Mouse (Mus musculus): ENCODE data around the gene Kremen1. TPM values are rescaled to one million over a fixed set of nuclear protein-coding genes. Genes with fewer than 3 reads are reported as not detected.

Gene Kremen1
- total RNA-seq, 2 experiments from 2014 or later: 39.4 to 58.7 TPM

- DNase-seq: no peak
- intact Hi-C loops (cut with DNase I): loop anchor here (10.0 kb wide), 1 partner anchor 421 kb away; no protein-coding TSS in a partner anchor
- peak; percentile 7; the same call in 1 of the 2 replicates for TF ChIP-seq CTCF (IDR thresholded peaks at IDR 0.05)
- no peak overlapping the region for H3K4me3 ChIP-seq
- no peak overlapping the region for H3K27ac ChIP-seq
Observed at GRCm38 (mm10) chr11:5283987-5284386, 22.6 kb upstream of the Kremen1 start.

DNA sequence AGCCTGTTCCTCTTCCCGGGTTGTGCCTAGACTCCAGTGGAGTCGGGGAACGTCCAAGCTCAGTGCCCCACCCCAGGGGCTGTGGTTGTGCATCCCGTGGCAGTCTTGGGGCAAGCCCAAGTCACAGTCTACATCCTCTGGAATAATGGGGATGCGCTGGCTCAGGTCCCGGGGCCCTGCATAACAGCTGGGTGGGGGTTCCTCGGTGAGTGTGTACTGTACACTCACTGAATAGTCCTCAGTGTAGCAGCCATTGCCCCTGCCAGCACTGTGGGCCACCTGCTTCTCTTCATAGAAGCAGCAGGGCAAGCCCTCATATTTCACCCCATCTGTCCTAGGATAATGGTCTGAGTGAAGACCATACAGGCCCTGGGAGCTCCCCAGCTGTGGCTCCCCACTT lies 19.6 kb upstream of the Kremen1 start:
- no peak overlapping the region for H3K27ac ChIP-seq
- TF ChIP-seq CTCF (IDR thresholded peaks at IDR 0.05): no peak
- intact Hi-C loops (cut with DNase I): loop anchor here (10.0 kb wide), 1 partner anchor 424 kb away; no protein-coding TSS in a partner anchor
- H3K4me3 ChIP-seq: no peak overlapping the region
- no peak for DNase-seq

DNA sequence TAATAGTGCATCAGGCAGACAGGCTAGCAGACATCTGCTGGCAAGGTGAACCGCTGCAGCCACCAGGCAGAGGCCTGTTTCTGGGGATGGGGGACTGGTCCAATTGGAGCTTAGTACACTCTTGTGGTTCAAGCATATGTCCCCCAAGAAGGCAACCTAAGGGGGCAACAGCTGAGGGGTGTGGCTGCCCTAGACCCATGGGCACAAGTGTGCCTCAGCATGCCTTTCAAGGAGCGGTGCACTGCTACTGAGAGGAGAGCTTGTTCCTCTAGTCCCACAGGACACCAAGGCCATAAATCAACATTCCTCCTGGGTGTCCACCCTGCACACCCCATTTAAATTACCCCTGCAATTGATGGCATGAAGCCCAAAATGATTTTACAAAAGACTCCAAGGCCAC lies 17.1 kb upstream of the Kremen1 start:
- H3K4me3 ChIP-seq: no peak overlapping the region
- intact Hi-C loops (cut with DNase I): loop anchor here (5.0 to 10.0 kb wide), 2 partner anchors 96 to 164 kb away; no protein-coding TSS in a partner anchor
- no peak for DNase-seq

GRCm38 (mm10) chr11:5277307-5277971 lies 16.1 kb upstream of the Kremen1 start:
- no peak overlapping the region for H3K4me3 ChIP-seq
- peak; percentile 79 for DNase-seq
- TF ChIP-seq CTCF (IDR thresholded peaks at IDR 0.05): no peak
- intact Hi-C loops (cut with DNase I): loop anchor here (5.0 to 10.0 kb wide), 2 partner anchors 95 to 163 kb away; no protein-coding TSS in a partner anchor
- peak overlapping the region; percentile 78 for H3K27ac ChIP-seq

More for the DNA sequence above, 17.1 kb upstream of the Kremen1 start:
- H3K27ac ChIP-seq: peak overlapping the region; percentile 78
- TF ChIP-seq CTCF (IDR thresholded peaks at IDR 0.05): no peak

- Histone ChIP-seq H3K27ac (peak overlapping the region; percentile 76), H3K4me3 (no peak overlapping the region)
- intact Hi-C loops (cut with DNase I): loop anchor here (5.0 to 10.0 kb wide), 2 partner anchors 93 to 160 kb away; no protein-coding TSS in a partner anchor
- TF ChIP-seq CTCF (IDR thresholded peaks at IDR 0.05): no peak
- peak; percentile 76 for DNase-seq
Observed at GRCm38 (mm10) chr11:5275216-5275615, 13.9 kb upstream of the Kremen1 start.

GRCm38 (mm10) chr11:5272536-5273234 lies 11.3 kb upstream of the Kremen1 start:
- Histone ChIP-seq H3K27ac (no peak overlapping the region; the same call in 1 of the 2 replicates), H3K4me3 (no peak overlapping the region)
- no peak for TF ChIP-seq CTCF (IDR thresholded peaks at IDR 0.05)
- no peak for DNase-seq
- intact Hi-C loops (cut with DNase I): loop anchor here (10.0 kb wide), 1 partner anchor 158 kb away; no protein-coding TSS in a partner anchor

DNA sequence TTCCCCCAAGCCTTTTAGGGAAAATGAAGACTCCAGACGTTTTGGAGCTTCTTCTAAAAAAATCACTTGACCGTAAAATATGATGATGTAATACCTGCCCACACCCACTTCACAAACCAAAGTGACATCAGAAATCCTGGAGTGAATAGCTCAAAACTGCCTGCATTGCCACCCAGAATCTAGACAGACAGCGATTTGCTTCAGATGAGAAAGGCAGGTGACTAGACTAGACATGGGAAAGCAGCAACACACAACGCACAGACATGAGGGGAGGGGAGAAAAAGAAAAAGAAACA lies 10.7 kb upstream of the Kremen1 start:
- Histone ChIP-seq H3K27ac (peak overlapping the region; percentile 54; the same call in 1 of the 2 replicates), H3K4me3 (no peak overlapping the region)
- TF ChIP-seq CTCF (IDR thresholded peaks at IDR 0.05): no peak
- intact Hi-C loops (cut with DNase I): loop anchor here (10.0 kb wide), 1 partner anchor 157 kb away; no protein-coding TSS in a partner anchor
- no peak for DNase-seq

- H3K27ac ChIP-seq: peak overlapping the region; percentile 54
Observed at GRCm38 (mm10) chr11:5271274-5272065, 10.1 kb upstream of the Kremen1 start.

DNA sequence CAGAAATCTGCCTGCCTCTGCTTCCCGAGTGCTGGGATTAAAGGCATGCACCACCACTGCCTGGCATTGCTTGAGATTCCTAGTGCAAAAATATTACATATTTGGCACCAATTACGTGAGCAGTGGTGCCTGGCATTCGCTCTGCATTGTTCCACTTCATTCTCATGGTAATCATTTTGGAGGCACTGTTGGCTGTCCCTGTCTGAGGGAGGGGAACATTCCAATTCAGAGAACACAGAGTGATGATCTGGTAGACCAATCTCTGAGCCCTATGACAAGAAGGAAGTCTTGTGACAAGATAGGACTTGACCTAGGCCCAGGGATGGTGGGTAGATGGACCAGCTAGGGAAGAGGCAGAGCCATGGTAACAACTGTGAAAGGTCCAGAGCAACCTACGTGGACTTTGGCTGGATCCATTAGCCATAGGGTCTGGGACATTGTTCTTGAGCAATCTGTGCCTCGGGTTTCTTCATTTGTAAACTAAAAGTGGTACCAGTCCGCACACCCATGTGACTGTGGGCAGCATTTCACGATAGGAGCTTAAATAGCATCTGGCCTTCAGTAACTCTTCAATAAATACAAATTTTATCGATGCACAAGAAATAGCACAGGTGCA lies 8.6 kb upstream of the Kremen1 start:
- no peak for TF ChIP-seq CTCF (IDR thresholded peaks at IDR 0.05)
- no peak overlapping the region for H3K27ac ChIP-seq
- no peak overlapping the region for H3K4me3 ChIP-seq
- DNase-seq: no peak
- intact Hi-C loops (cut with DNase I): loop anchor here (5.0 to 10.0 kb wide), 2 partner anchors 78 to 155 kb away; no protein-coding TSS in a partner anchor

More at GRCm38 (mm10) chr11:5271274-5272065, 10.1 kb upstream of the Kremen1 start:
- no peak for DNase-seq
- intact Hi-C loops (cut with DNase I): loop anchor here (10.0 kb wide), 1 partner anchor 157 kb away; no protein-coding TSS in a partner anchor
- no peak overlapping the region for H3K4me3 ChIP-seq
- no peak for TF ChIP-seq CTCF (IDR thresholded peaks at IDR 0.05)

- intact Hi-C loops (cut with DNase I): loop anchor here (5.0 kb wide), 1 partner anchor 73 kb away; no protein-coding TSS in a partner anchor
- DNase-seq: no peak
- H3K27ac ChIP-seq: peak overlapping the region; percentile 75
- TF ChIP-seq CTCF (IDR thresholded peaks at IDR 0.05): no peak
- H3K4me3 ChIP-seq: no peak overlapping the region
Observed at GRCm38 (mm10) chr11:5265764-5266163, 4.4 kb upstream of the Kremen1 start.

- no peak for DNase-seq
- intact Hi-C loops (cut with DNase I): loop anchor here (5.0 kb wide), 1 partner anchor 81 kb away; no protein-coding TSS in a partner anchor
- Histone ChIP-seq H3K27ac (peak overlapping the region; percentile 51; the same call in 1 of the 2 replicates), H3K4me3 (no peak overlapping the region)
- no peak for TF ChIP-seq CTCF (IDR thresholded peaks at IDR 0.05)
Observed at GRCm38 (mm10) chr11:5263078-5263730, 1.8 kb upstream of the Kremen1 start.

Data from gastrocnemius, adult 2 months (tissue).